Mouse (Mus musculus) embryo, embryonic 10 days (tissue): ENCODE measurements around the gene Rmi2.
A peak's percentile ranks its signal among the peaks of the same experiment; 100 is the strongest.

Experiments used
- DNase-seq: peaks from one replicate; pipeline ENCODE4 v3.0.0-alpha.2; 2015; ENCODE audit warnings: low spot score

The Rmi2 gene

GRCm38 (mm10) chr16:10866841-10867240, 32.0 kb downstream of the Rmi2 start:
- DNase-seq = no peak

GRCm38 (mm10) chr16:10867501-10867900, 32.6 kb downstream of the Rmi2 start:
- no peak for DNase-seq

GRCm38 (mm10) chr16:10867904-10868440, 33.1 kb downstream of the Rmi2 start:
- peak; percentile 62 for DNase-seq

- DNase-seq = no peak
Observed at GRCm38 (mm10) chr16:10870969-10871368, 36.1 kb downstream of the Rmi2 start.

- no peak for DNase-seq
Observed at GRCm38 (mm10) chr16:10872825-10873360, 38.0 kb downstream of the Rmi2 start.

GRCm38 (mm10) chr16:10873654-10874053, 38.8 kb downstream of the Rmi2 start:
- DNase-seq = peak; percentile 93

- no peak for DNase-seq
Observed at GRCm38 (mm10) chr16:10878227-10878626, 43.4 kb downstream of the Rmi2 start.

- DNase-seq = peak; percentile 86
Observed at GRCm38 (mm10) chr16:10879467-10879866, 44.6 kb downstream of the Rmi2 start.

- DNase-seq = no peak
Observed at GRCm38 (mm10) chr16:10881231-10881962, 46.5 kb downstream of the Rmi2 start.

GRCm38 (mm10) chr16:10887436-10887835, 52.6 kb downstream of the Rmi2 start:
- DNase-seq = no peak

GRCm38 (mm10) chr16:10890363-10890762, 55.5 kb downstream of the Rmi2 start:
- DNase-seq = peak; percentile 56

GRCm38 (mm10) chr16:10893161-10893560, 58.3 kb downstream of the Rmi2 start:
- no peak for DNase-seq

GRCm38 (mm10) chr16:10895906-10896305, 61.0 kb downstream of the Rmi2 start:
- DNase-seq = no peak

GRCm38 (mm10) chr16:10897372-10897771, 62.5 kb downstream of the Rmi2 start:
- no peak for DNase-seq

- no peak for DNase-seq
Observed at GRCm38 (mm10) chr16:10900736-10901135, 65.9 kb downstream of the Rmi2 start.

- DNase-seq = no peak
Observed at GRCm38 (mm10) chr16:10901956-10902355, 67.1 kb downstream of the Rmi2 start.

GRCm38 (mm10) chr16:10902849-10903248, 68.0 kb downstream of the Rmi2 start:
- DNase-seq = no peak

- peak; percentile 31 for DNase-seq
Observed at GRCm38 (mm10) chr16:10905661-10906113, 70.8 kb downstream of the Rmi2 start.

- DNase-seq = no peak
Observed at GRCm38 (mm10) chr16:10910541-10910940, 75.7 kb downstream of the Rmi2 start.

- no peak for DNase-seq
Observed at GRCm38 (mm10) chr16:10911061-10911460, 76.2 kb downstream of the Rmi2 start.

GRCm38 (mm10) chr16:10915066-10915465, 80.2 kb downstream of the Rmi2 start:
- DNase-seq = no peak

- no peak for DNase-seq
Observed at GRCm38 (mm10) chr16:10916271-10916670, 81.4 kb downstream of the Rmi2 start.

- no peak for DNase-seq
Observed at GRCm38 (mm10) chr16:10919856-10920255, 85.0 kb downstream of the Rmi2 start.
